Mouse (Mus musculus) embryonic fibroblast, embryonic 13.5 days (primary cell): ENCODE results near the gene Cpne9.

Experiments
- CTCF ChIP-seq: IDR thresholded peaks from 2 replicates; pipeline ENCODE4 v1.5.1; 2011; ENCODE audit warnings: mild to moderate bottlenecking, control low read depth, low read length, moderate library complexity, borderline replicate concordance; ENCODE audit not compliant: insufficient read depth
- POLR2A ChIP-seq: IDR thresholded peaks from 2 replicates; pipeline ENCODE4 v1.6.1; 2011; ENCODE audit warnings: low read depth, mild to moderate bottlenecking, control low read depth, low read length, moderate library complexity

DNA sequence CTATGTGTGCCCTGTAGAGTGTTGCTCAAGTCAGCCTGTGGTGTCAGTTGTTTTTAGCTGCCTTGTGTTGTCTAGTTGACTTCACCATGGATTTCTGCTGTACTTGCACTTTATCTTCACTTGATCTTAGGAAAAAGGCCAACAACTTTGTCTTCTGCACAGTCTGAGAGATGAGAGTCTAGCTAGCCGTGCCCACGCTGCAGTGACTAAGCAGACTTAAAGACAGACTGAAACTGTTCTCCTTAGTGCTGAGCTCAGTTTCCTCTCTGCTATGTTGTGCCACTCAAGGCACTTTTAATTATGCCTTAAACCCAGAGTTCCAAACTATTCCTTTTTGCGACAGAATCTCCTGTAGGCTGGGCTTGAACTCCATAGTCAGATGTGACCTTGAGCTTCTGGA is 33.9 kb downstream of the Cpne9 start:
- TF ChIP-seq CTCF (no peak), POLR2A (no peak)
